Comparison of ENCODE assay signal across 9 mouse cellular contexts in the genomic region with DNA sequence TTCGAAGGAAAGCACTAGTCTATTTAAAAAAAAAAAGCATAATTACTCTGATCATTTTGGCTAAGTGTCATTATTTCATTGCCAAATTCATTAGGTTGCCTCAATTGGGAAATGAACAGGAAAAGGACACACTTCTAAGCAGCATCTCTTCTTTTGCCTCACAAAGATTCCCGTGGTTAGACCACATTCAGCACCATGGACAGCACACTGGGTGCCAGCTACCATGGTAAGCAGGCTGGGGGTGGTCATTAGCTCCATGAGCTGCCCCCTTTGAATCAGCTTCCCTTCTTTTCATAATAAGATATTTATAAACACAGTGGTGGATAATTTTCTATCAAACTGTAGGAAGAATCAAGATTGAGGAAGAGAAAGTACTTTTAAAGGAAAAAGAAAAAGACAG. TPM values are rescaled to one million over a fixed set of nuclear protein-coding genes. Genes with fewer than 3 reads are reported as not detected.
DNase-seq lines count a peak whose midpoint lies in the region.
"Had no signal": no experiment of that assay in that cellular context is flagged by ENCODE, and none has a peak within 500 bp of the region (broad histone marks: within the 10 kb centered on the region; RNA-seq: fewer than 3 reads in every experiment).

No protein-coding gene starts in this region.

- intact Hi-C loops in heart, postnatal 14 days (cut with DNase I), result no loop called here
- intact Hi-C loops in heart, postnatal 25 days (cut with DNase I), result no loop called here

- peak; percentile 14 to 51 for DNase-seq in heart, postnatal 14 days
- DNase-seq in heart, postnatal 25 days (ENCODE audit: low spot score), result no peak
- peak; percentile 12 for DNase-seq in ovary, postnatal 14 days (ENCODE audit: low spot score)
- DNase-seq in ovary, postnatal 10 days (ENCODE audit: low spot score), result no peak
- peak; percentile 69 for DNase-seq in embryo, embryonic 11 days
- peak; percentile 62 for DNase-seq in testis, postnatal 10 days (ENCODE audit: low spot score)
- DNase-seq in right cerebral cortex, adult 2 months (ENCODE audit: low spot score in 2 of 2), result no peak
- no peak for DNase-seq in layer of hippocampus, adult 8-10 months (ENCODE audit: low spot score in 2 of 2)
- DNase-seq: spleen, adult 18-20 months had no signal

RNA-seq across cellular contexts. Expression of gene Dcx, which starts 28.4 kb away (rescaled TPM):
- total RNA-seq in heart, postnatal 14 days (2021), result not detected
- not detected for total RNA-seq in heart, postnatal 25 days (2021)
- 10 to 100 TPM; 12.0 to 15.3 (median 12.5) TPM for total RNA-seq in layer of hippocampus, adult 8-10 months (2022)

Comparison
In these comparisons a context has a peak if more than half of its experiments do, and no peak if none do; other contexts are left out.
1. DNase-seq: peak in heart, postnatal 14 days (2 of 2), ovary, postnatal 14 days (single experiment), embryo, embryonic 11 days (single experiment) and testis, postnatal 10 days (single experiment); none in heart, postnatal 25 days (single experiment), ovary, postnatal 10 days (single experiment), right cerebral cortex, adult 2 months (0 of 2) and layer of hippocampus, adult 8-10 months (0 of 2).
2. RNA of gene Dcx, which starts 28.4 kb away (total RNA-seq): 12.0 to 15.3 TPM in layer of hippocampus, adult 8-10 months; not detected in heart, postnatal 14 days and not detected in heart, postnatal 25 days; every median in the first group is over 10 times any median in the second.